Mouse (Mus musculus) left cerebral cortex, postnatal 14 days (tissue): ENCODE measurements around the gene Zfp217. TPM values are rescaled to one million over a fixed set of nuclear protein-coding genes. Genes with fewer than 3 reads are reported as not detected.
A peak's percentile ranks its signal among the peaks of the same experiment; 100 is the strongest.
"Not testable (repeated sequence)": the region's sequence is repeated elsewhere in the genome, so short reads cannot be mapped to it uniquely, and the experiment has no call there.

Source experiments
- DNase-seq, 2 experiments: peaks; one replicate each; pipeline ENCODE4 v3.0.0; 2021 to 2022; ENCODE audit warnings: low spot score in 2 of 2, mixed read lengths in 1 of 2
- intact Hi-C: fragments of 180-260 bp; cut with DNase I; formaldehyde crosslinking; loops from one replicate; pipeline ENCODE4 v1.15.1; 2025
- long read RNA-seq, 2 experiments: library from polyadenylated mRNA; stranded (forward); transcript quantifications; one replicate each; pipeline ENCODE4 v2.0.0; 2021
- total RNA-seq, 2 experiments: library from RNA; stranded (reverse); gene quantifications; 2 replicates each; pipeline ENCODE4 v1.2.3; 2021

Zfp217 gene
- total RNA-seq: 1 to 10 TPM; 3.3 to 3.7 TPM
- long read RNA-seq, experiment 1: 0 reads
- long read RNA-seq, experiment 2, partial matches to known transcripts: 0 of 2 reads
- long read RNA-seq, experiment 2, other reads (novel, unspliced or antisense): 2 of 2 reads

- peak in 1 of 2 experiments; percentile 12 for DNase-seq
- intact Hi-C loops: no loop called here
These were observed at the start of gene Zfp217 for GRCm38 (mm10) chr2:170147661-170148153. Gene Zfp217 (minus strand): TSS chr2:170148103.

- intact Hi-C loops: loop anchor here (5.0 kb wide), 1 partner anchor 63 kb away; no protein-coding TSS in a partner anchor
- no peak for DNase-seq
These were observed 47.7 kb upstream of the Zfp217 start for GRCm38 (mm10) chr2:170195542-170196089.

GRCm38 (mm10) chr2:170194845-170195244, 46.9 kb upstream of the Zfp217 start:
- no peak for DNase-seq
- intact Hi-C loops: loop anchor here (5.0 kb wide), 1 partner anchor 63 kb away; no protein-coding TSS in a partner anchor

- intact Hi-C loops: no loop called here
These were observed 45.9 kb upstream of the Zfp217 start for GRCm38 (mm10) chr2:170193850-170194249.

GRCm38 (mm10) chr2:170193211-170193610, 45.3 kb upstream of the Zfp217 start:
- DNase-seq: no peak
- intact Hi-C loops: no loop called here

More at GRCm38 (mm10) chr2:170193850-170194249, 45.9 kb upstream of the Zfp217 start:
- no peak for DNase-seq

- DNase-seq: no peak
- intact Hi-C loops: no loop called here
These were observed 44.8 kb upstream of the Zfp217 start for GRCm38 (mm10) chr2:170192731-170193149.

- DNase-seq: no peak
- intact Hi-C loops: no loop called here
These were observed 40.8 kb upstream of the Zfp217 start for GRCm38 (mm10) chr2:170188721-170189120.

GRCm38 (mm10) chr2:170185137-170185837, 37.4 kb upstream of the Zfp217 start:
- no peak for DNase-seq
- intact Hi-C loops: no loop called here

GRCm38 (mm10) chr2:170184175-170184983, 36.5 kb upstream of the Zfp217 start:
- intact Hi-C loops: no loop called here
- DNase-seq: peak; percentile 40 to 63

- intact Hi-C loops: no loop called here
These were observed 35.9 kb upstream of the Zfp217 start for GRCm38 (mm10) chr2:170183851-170184174.

GRCm38 (mm10) chr2:170181862-170182261, 34.0 kb upstream of the Zfp217 start:
- DNase-seq: no peak
- intact Hi-C loops: no loop called here

More at GRCm38 (mm10) chr2:170183851-170184174, 35.9 kb upstream of the Zfp217 start:
- DNase-seq: no peak

GRCm38 (mm10) chr2:170180769-170181168, 32.9 kb upstream of the Zfp217 start:
- DNase-seq: not testable (repeated sequence)

GRCm38 (mm10) chr2:170179317-170179716, 31.4 kb upstream of the Zfp217 start:
- no peak for DNase-seq
- intact Hi-C loops: no loop called here

More at GRCm38 (mm10) chr2:170180769-170181168, 32.9 kb upstream of the Zfp217 start:
- intact Hi-C loops: not testable (repeated sequence)

GRCm38 (mm10) chr2:170177323-170177722, 29.4 kb upstream of the Zfp217 start:
- intact Hi-C loops: no loop called here
- no peak for DNase-seq

GRCm38 (mm10) chr2:170176284-170176926, 28.5 kb upstream of the Zfp217 start:
- no peak for DNase-seq
- intact Hi-C loops: no loop called here

GRCm38 (mm10) chr2:170175661-170176150, 27.8 kb upstream of the Zfp217 start:
- intact Hi-C loops: no loop called here
- no peak for DNase-seq

- intact Hi-C loops: no loop called here
These were observed 27.3 kb upstream of the Zfp217 start for GRCm38 (mm10) chr2:170175190-170175589.

GRCm38 (mm10) chr2:170169062-170169461, 21.2 kb upstream of the Zfp217 start:
- intact Hi-C loops: no loop called here
- DNase-seq: no peak

More at GRCm38 (mm10) chr2:170175190-170175589, 27.3 kb upstream of the Zfp217 start:
- DNase-seq: no peak

GRCm38 (mm10) chr2:170165649-170166048, 17.7 kb upstream of the Zfp217 start:
- no peak for DNase-seq
- intact Hi-C loops: no loop called here
